Comparison of ENCODE assay signal across 10 mouse cellular contexts in genomic region chr17:65340016-65340415, GRCm38 (mm10).
"Had no signal": no experiment of that assay in that cellular context is flagged by ENCODE, and none has a peak within 500 bp of the region (broad histone marks: within the 10 kb centered on the region; RNA-seq: fewer than 3 reads in every experiment).

No protein-coding gene starts in this region.

- H3K9me3 ChIP-seq: limb, embryonic 12.5 days; liver, embryonic 15.5 days; midbrain, embryonic 13.5 days had no signal

- H3K27ac ChIP-seq: layer of hippocampus, adult 2 months; limb, embryonic 12.5 days; liver, embryonic 15.5 days; midbrain, embryonic 13.5 days had no signal

- H3K36me3 ChIP-seq: limb, embryonic 12.5 days; liver, embryonic 15.5 days; midbrain, embryonic 13.5 days had no signal

- ATAC-seq: midbrain, embryonic 13.5 days had no signal

- H3K4me3 ChIP-seq: layer of hippocampus, adult 2 months; limb, embryonic 12.5 days; liver, embryonic 15.5 days; midbrain, embryonic 13.5 days had no signal

- H3K4me2 ChIP-seq: limb, embryonic 12.5 days; liver, embryonic 11.5 days; liver, embryonic 15.5 days; midbrain, embryonic 13.5 days had no signal

- H3K27me3 ChIP-seq: limb, embryonic 12.5 days; liver, embryonic 15.5 days; midbrain, embryonic 13.5 days had no signal

- H3K4me1 ChIP-seq: limb, embryonic 12.5 days; liver, embryonic 15.5 days; midbrain, embryonic 13.5 days had no signal

- H3K9ac ChIP-seq: limb, embryonic 12.5 days; liver, embryonic 15.5 days; midbrain, embryonic 13.5 days had no signal

- DNase-seq: kidney, adult 11 months; kidney, postnatal 10 days; kidney, postnatal 4 days; right cerebral cortex, postnatal 14 days; thymus, postnatal 36 days had no signal
